Mouse (Mus musculus) embryonic facial prominence, embryonic 15.5 days (tissue): ENCODE measurements around the gene Vcp. TPM values are rescaled to one million over a fixed set of nuclear protein-coding genes. Genes with fewer than 3 reads are reported as not detected.
"Not testable (repeated sequence)": the region's sequence is repeated elsewhere in the genome, so short reads cannot be mapped to it uniquely, and the experiment has no call there.

Experiments
- ATAC-seq: fragments of 200-750 bp; cut with Nextera tagmentation; 2 replicates; pipeline ENCODE4 v1.8.0; 2017; ENCODE audit warnings: low read depth, moderate TSS enrichment; ENCODE audit not compliant: insufficient number of reproducible peaks, low FRiP score, low TSS enrichment
- H3K27ac ChIP-seq: fragments of 300-500 bp; sonication (generic); replicated peaks from 2 replicates; pipeline ENCODE4 v1.5.1; 2015; ENCODE audit warnings: mild to moderate bottlenecking, inconsistent platforms
- H3K27me3 ChIP-seq: fragments of 300-500 bp; sonication (generic); 2 replicates; pipeline ENCODE4 v1.6.1; 2015; ENCODE audit warnings: inconsistent platforms
- H3K36me3 ChIP-seq: fragments of 300-500 bp; sonication (generic); 2 replicates; pipeline ENCODE4 v1.6.1; 2015; ENCODE audit warnings: mild to moderate bottlenecking, inconsistent platforms
- H3K4me1 ChIP-seq: fragments of 300-500 bp; sonication (generic); 2 replicates; pipeline ENCODE4 v1.6.1; 2015; ENCODE audit warnings: inconsistent platforms
- H3K4me2 ChIP-seq: fragments of 300-500 bp; sonication (generic); replicated peaks from 2 replicates; pipeline ENCODE4 v1.6.1; 2015; ENCODE audit warnings: mild to moderate bottlenecking, inconsistent platforms
- H3K4me3 ChIP-seq: fragments of 300-500 bp; sonication (generic); replicated peaks from 2 replicates; pipeline ENCODE4 v1.5.1; 2015; ENCODE audit warnings: mild to moderate bottlenecking, inconsistent platforms
- H3K9ac ChIP-seq: fragments of 300-500 bp; sonication (generic); 2 replicates; pipeline ENCODE4 v1.6.1; 2015; ENCODE audit warnings: inconsistent platforms
- H3K9me3 ChIP-seq: fragments of 300-500 bp; sonication (generic); replicated peaks from 2 replicates; pipeline ENCODE4 v1.6.1; 2016; ENCODE audit warnings: inconsistent platforms
- WGBS: fragments of 180-500 bp; shearing (Covaris S2); methylation state at CpG from one replicate; pipeline ENCODE4 v1.1.7; 2015; 5-methylcytosine and 5-hydroxymethylcytosine counted together
- polyA plus RNA-seq: library from polyadenylated mRNA; unstranded; fragments of >200 nt; fragmentation: Nextera tagmentation; extraction: Ambion mirVana; gene quantifications from 2 replicates; pipeline ENCODE4 v1.2.1, GENCODE M21; 2015

Vcp gene
- polyA plus RNA-seq, 1 experiment from 2014 or later, result 494 TPM

DNA sequence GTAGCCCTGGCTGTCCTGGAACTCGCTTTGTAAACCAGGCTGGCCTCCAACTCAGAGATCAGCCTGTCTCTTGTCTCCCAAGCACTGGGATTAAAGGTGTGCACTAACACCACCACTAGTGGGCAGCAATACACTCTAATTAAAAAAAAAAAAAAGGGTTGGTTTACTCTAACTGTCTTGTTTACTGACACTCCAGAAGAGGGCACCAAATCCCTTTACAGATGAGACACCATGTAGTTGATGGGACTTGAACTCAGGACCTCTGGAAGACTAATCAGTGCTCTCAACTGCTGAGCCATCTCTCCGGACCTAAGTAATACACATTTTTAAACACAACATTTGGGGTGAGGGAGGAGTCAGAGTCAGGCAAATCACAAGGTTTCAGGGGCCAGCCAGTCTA, 5.5 kb upstream of the Vcp start:
- Histone ChIP-seq H3K9me3 (no peaks in the 10 kb centered on the region), H3K27ac (no peak overlapping the region), H3K27me3 (no peaks in the 10 kb centered on the region), H3K9ac (no peak overlapping the region), H3K4me3 (no peak overlapping the region), H3K36me3 (no peaks in the 10 kb centered on the region), H3K4me2 (no peak overlapping the region), H3K4me1 (peaks cover 18% of the 10 kb centered on the region)
- WGBS, result 53% methylated on average over 2 of the region's 2 CpGs
- no peak for ATAC-seq

DNA sequence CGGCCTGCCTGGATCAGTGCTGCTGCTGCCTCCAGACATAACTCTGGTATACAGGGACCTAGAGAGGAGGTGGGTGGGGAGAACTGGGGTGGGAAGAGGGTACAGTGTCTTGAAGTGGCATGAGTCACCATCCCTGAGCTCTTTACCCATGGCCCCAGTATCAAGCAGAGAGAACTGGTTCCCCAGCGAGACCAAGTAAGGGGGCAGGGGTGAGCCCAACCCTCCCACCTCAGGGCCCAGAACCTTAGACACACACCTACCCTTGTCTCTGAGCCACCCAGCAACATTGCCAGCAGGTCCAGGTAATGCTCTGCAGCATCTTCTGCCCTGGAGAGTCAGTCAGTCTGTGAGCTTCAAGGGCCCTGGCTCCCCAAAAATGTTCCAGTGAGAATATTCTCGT, 4.6 kb upstream of the Vcp start:
- no peak overlapping the region for H3K4me2 ChIP-seq
- no peaks in the 10 kb centered on the region for H3K27me3 ChIP-seq
- no peak for ATAC-seq
- no peak overlapping the region for H3K4me3 ChIP-seq
- WGBS, result 87% methylated on average over 3 of the region's 3 CpGs
- H3K9me3 ChIP-seq, result no peaks in the 10 kb centered on the region
- no peak overlapping the region for H3K9ac ChIP-seq
- H3K27ac ChIP-seq, result no peak overlapping the region
- H3K4me1 ChIP-seq, result peaks cover 20% of the 10 kb centered on the region
- H3K36me3 ChIP-seq, result no peaks in the 10 kb centered on the region

DNA sequence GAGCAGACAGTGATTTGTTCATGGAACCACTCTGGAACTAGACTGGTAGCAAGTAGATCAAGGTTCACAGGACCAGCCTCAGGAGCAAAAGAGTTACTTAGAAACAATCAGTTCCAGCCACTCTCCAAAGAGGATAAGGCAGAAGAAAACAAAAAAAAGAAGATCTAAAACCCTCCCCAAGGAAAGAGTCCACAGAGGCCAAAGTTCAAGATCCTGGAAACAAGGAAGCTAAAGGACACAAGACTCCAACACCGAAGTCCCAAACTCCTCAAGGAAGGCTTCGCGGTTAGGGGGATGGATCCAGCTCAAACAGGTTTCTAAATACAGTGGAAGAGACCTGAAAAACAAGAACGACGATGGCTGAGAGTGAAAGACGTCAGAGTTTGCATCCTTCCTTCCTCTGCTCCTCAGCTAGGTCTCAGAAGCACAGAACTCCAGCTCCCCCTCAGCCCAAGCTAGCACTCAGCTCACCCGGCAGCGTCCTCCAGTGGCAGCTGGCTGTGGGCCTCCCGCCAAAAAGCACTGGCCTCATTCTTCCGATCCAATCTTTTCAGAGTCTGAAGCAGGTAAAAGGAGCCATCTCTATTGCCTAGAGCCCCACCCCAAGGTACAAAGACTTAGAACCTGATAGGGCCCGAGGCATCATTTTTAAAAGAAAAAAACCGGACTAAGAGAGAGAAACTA, 2.6 kb upstream of the Vcp start:
- Histone ChIP-seq H3K36me3 (no peaks in the 10 kb centered on the region), H3K27ac (0 out of 2 replicates have a peak overlapping the region, but pooled peaks have one; percentile 11), H3K4me3 (no peak overlapping the region), H3K27me3 (no peaks in the 10 kb centered on the region), H3K9ac (no peak overlapping the region), H3K4me2 (no peak overlapping the region), H3K4me1 (peaks cover 19% of the 10 kb centered on the region), H3K9me3 (no peaks in the 10 kb centered on the region)
- ATAC-seq, result no peak
- WGBS, result 73% methylated on average over 12 of the region's 12 CpGs

DNA sequence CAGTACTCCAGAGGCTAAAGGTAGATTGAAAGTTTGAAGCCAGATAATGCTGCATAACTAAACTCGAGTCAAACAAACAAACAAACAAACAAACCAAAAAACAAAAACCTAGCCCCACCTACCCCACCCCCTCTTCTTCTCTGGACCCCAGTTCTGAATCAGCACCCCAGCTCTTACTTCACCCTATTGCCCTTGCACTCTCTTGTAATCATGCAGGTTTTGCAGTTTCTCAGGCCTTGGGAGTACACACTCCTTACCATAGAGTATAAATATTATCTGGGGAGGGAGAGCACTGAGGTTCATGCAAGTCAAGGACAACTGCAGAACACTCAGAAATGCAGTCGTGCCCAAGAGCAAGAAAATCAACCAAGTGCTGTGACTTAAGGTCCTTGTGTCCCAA, 965 bp upstream of the Vcp start:
- H3K27ac ChIP-seq, result no peak overlapping the region

DNA sequence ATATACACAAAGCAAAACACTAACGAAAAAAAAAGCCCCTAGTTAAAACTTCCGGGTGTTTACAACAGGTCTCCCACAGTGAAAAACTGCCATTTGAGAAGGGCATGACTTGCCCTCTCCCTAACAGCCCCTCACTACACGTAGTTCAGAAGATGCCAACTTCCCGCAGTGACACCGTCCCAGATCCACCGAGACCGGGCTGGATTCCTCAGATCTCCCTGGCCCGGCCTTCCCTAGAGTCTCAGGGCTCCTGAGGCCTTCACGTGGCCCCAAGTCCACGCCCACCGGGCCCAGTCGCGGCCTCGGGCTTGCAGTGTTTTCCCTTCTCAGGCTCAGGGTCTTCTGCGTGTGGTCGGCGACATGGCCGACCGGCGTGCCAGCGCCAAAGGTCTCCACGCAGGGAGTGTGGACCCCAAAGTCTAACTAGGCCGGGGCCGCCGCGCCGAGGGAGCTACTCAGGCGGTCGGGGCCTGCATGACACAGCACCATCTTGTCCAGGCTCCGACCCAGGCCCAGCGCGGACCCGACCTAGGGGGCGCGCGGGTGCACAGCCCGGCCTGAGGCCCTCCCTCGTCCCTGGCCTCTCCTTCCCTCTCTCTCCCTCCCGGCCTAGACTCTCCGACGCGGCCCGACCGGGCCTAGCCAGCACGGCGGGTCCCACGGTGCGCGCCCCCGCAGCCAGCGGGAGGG, 711 bp downstream of the Vcp start:
- Histone ChIP-seq H3K27me3 (no peaks in the 10 kb centered on the region), H3K4me1 (peaks cover 27% of the 10 kb centered on the region), H3K4me2 (peak overlapping the region; percentile 61), H3K9ac (peak overlapping the region; percentile 98), H3K36me3 (peaks cover 12% of the 10 kb centered on the region), H3K4me3 (peak overlapping the region; percentile 94), H3K9me3 (no peaks in the 10 kb centered on the region), H3K27ac (peak overlapping the region; percentile 99)
- ATAC-seq, result peak; percentile 78
- WGBS, result under 1% methylated on average over 49 of the region's 51 CpGs

More for the DNA sequence above, 965 bp upstream of the Vcp start:
- ATAC-seq, result no peak
- Histone ChIP-seq H3K27me3 (no peaks in the 10 kb centered on the region), H3K4me3 (no peak overlapping the region), H3K9ac (no peak overlapping the region), H3K4me2 (no peak overlapping the region), H3K9me3 (no peaks in the 10 kb centered on the region), H3K4me1 (peaks cover 27% of the 10 kb centered on the region), H3K36me3 (no peaks in the 10 kb centered on the region)
- 87% methylated on average over 2 of the region's 2 CpGs for WGBS

DNA sequence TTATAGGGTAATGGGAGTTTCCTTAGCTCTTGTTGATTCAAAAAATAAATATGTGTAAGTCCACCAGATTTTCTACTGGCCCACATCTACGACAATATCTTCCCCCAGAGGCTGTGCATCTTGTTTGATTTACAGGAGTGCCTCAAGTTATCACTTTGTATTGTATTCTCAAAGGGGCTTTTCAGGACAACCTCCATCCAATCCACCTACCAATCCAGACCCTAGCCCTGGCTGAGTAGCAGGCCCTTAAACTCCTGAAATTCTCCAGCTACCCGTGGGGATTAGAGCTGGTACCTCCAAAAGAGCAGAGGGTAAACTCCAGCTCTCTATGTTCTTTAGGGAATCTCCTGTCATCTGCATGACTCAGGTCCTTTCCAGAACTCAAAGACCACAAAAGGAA, 2.3 kb downstream of the Vcp start:
- H3K4me3 ChIP-seq, result peak overlapping the region; percentile 94
- peak overlapping the region; percentile 98; the same call in 1 of the 2 replicates for H3K9ac ChIP-seq
- peak overlapping the region; percentile 61 for H3K4me2 ChIP-seq
- H3K4me1 ChIP-seq, result peaks cover 27% of the 10 kb centered on the region
- H3K36me3 ChIP-seq, result peaks cover 28% of the 10 kb centered on the region
- H3K27me3 ChIP-seq, result no peaks in the 10 kb centered on the region
- 48% methylated on average over 2 of the region's 2 CpGs for WGBS
- no peak for ATAC-seq
- H3K27ac ChIP-seq, result no peak overlapping the region
- no peaks in the 10 kb centered on the region for H3K9me3 ChIP-seq

DNA sequence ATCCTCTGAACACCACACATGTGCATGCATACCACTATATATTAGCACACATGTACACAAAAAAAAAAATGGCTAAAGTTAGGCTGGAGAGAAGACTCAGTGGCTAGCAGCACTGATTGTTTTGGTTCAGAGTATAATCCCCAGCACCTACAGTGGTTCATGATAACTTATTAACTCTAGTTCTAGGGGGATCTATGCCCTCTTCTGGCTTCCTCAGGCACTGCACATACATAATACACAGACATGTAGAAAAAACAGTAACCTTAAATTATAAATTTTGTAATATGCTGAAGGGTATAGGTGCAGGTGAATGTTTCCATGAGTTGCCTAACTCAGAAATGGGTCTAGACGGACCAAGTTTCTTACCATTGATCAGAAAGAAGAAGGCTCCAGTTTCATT, 12.0 kb downstream of the Vcp start:
- H3K9me3 ChIP-seq, result no peaks in the 10 kb centered on the region
- no peak overlapping the region for H3K4me3 ChIP-seq
- peaks cover 95% of the 10 kb centered on the region for H3K36me3 ChIP-seq
- WGBS, result 75% methylated on average over 1 of the region's 1 CpGs
- ATAC-seq, result no peak
- H3K4me1 ChIP-seq, result no peaks in the 10 kb centered on the region
- no peak overlapping the region for H3K4me2 ChIP-seq
- H3K9ac ChIP-seq, result no peak overlapping the region
- no peaks in the 10 kb centered on the region for H3K27me3 ChIP-seq
- H3K27ac ChIP-seq, result no peak overlapping the region

DNA sequence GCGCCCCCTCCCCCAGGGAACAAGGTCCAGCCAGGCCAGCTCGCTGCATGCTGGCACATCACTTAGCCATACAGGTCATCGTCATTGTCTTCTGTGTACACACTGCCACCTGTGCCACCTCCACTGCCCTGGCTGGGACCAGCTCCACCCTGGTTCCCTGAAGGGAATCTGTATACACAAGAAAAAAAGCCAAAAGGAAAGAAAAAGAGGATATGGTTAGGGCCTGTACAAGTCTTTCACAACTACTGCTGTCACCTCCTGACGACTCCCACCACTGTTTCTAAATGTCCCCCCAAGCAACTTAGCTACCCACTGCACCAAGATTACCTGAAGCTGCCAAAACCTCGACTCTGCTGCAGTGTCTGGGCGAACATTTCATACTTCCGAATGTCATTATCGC, 19.8 kb downstream of the Vcp start:
- WGBS, result 83% methylated on average over 8 of the region's 8 CpGs
- ATAC-seq, H3K27ac ChIP-seq, H3K4me3 ChIP-seq, H3K27me3 ChIP-seq, H3K9me3 ChIP-seq, H3K9ac ChIP-seq, H3K4me2 ChIP-seq, H3K4me1 ChIP-seq: not testable (repeated sequence)
- H3K36me3 ChIP-seq, result peaks cover 59% of the 10 kb centered on the region

DNA sequence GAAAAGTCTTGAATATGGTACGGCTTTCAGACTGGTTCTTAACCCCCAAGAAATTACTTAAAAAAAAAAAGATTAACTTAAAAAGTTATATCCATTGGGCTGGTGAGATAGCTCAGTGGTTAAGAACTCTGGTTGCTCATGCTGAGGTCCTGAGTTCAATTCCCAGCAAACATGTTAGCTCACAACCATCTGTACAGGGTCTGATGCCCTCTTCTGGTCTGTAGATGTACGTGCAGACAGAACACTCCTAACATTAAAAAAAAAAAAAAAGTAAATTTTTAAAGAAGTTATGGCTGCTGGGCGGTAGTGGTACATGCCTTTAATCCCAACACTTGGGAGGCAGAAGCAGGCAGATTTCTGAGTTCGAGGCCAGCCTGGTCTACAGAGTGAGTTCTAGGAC, 22.2 kb downstream of the Vcp start:
- Histone ChIP-seq H3K9me3 (no peaks in the 10 kb centered on the region), H3K27me3 (no peaks in the 10 kb centered on the region), H3K4me1 (no peaks in the 10 kb centered on the region), H3K36me3 (peaks cover 35% of the 10 kb centered on the region), H3K4me3 (no peak overlapping the region), H3K9ac (no peak overlapping the region), H3K4me2 (no peak overlapping the region), H3K27ac (no peak overlapping the region)
- ATAC-seq, result no peak
- WGBS, result 91% methylated on average over 4 of the region's 4 CpGs

DNA sequence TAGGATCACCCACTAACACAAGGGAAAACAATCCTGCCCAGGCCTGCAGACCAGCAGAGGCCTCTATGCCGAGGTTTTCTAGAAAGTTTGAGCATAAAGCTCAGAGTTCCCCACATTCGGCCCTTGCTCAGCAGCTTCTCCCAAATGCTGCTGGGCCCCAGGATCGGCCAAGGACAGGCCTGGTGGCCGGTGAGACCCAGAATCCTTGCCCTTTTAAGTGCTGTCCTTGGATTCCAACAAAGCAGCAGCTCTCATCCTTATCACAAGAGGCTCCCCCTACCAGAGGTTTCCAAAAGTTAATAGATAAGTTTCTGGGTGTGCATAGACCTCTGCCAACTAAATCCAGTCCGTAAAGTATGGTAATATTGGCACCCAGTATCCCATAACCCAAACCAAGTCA, 26.4 kb downstream of the Vcp start:
- H3K4me3 ChIP-seq, result no peak overlapping the region
- H3K9ac ChIP-seq, result no peak overlapping the region
- no peaks in the 10 kb centered on the region for H3K27me3 ChIP-seq
- H3K4me2 ChIP-seq, result no peak overlapping the region
- WGBS, result 78% methylated on average over 5 of the region's 5 CpGs
- peaks cover 6% of the 10 kb centered on the region for H3K36me3 ChIP-seq
- ATAC-seq, result no peak
- no peaks in the 10 kb centered on the region for H3K4me1 ChIP-seq
- H3K27ac ChIP-seq, result no peak overlapping the region
- no peaks in the 10 kb centered on the region for H3K9me3 ChIP-seq

DNA sequence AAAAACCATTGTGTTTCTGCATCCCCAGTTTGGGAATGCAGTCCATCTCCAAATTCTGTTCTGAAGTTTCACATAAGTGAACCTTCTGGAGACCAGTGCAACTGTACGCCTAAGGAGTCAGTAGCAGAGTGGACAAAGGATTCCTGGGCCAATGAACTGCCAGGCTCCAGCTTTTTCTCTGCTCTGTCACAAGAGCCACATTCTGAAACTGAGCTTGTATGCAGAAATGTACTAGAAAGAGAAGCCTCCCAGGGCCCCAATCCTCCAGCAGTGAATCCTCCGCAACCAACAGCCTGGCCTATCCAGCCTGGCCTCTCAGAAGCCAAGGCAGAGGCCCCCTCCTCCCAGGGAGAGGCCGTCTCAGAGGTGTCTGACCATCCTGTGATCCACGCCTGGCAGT, 27.4 kb downstream of the Vcp start:
- Histone ChIP-seq H3K4me3 (no peak overlapping the region), H3K27me3 (no peaks in the 10 kb centered on the region), H3K4me2 (no peak overlapping the region), H3K27ac (no peak overlapping the region), H3K36me3 (no peaks in the 10 kb centered on the region; the same call in 1 of the 2 replicates), H3K9ac (no peak overlapping the region), H3K9me3 (no peaks in the 10 kb centered on the region), H3K4me1 (no peaks in the 10 kb centered on the region)
- ATAC-seq, result no peak
- WGBS, result 72% methylated on average over 4 of the region's 4 CpGs

DNA sequence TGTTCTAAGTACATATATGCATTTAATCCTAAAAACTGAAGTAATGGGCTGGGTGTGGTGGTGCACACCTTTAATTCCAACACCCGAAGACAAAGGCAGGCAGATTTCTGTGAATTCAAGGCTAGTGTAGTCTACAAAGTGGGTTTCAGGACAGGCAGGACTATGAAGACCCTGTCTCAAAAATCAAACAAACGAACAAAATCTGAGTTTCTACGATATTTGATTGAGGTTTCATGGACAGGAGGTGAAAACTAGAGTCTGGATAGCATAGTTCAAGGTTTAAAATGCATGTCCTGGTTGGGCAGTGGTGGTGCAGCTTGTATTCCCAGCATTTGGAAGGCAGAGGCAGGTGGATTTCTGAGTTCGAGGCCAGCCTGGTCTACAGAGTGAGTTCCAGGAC, 31.0 kb downstream of the Vcp start, which contains the start of gene 1700022I11Rik:
Gene 1700022I11Rik (plus strand): TSS at position 301 of the 400 bp plus-strand sequence.
- WGBS, result 88% methylated on average over 4 of the region's 4 CpGs
- no peaks in the 10 kb centered on the region for H3K9me3 ChIP-seq
- H3K27ac ChIP-seq, result no peak within 1 kb of the TSS
- no peak within 1 kb of the TSS for H3K4me3 ChIP-seq
- peaks cover 7% of the 10 kb centered on the region; the same call in 1 of the 2 replicates for H3K4me1 ChIP-seq
- no peak within 1 kb of the TSS for H3K9ac ChIP-seq
- no peaks in the 10 kb centered on the region for H3K36me3 ChIP-seq
- no peak within 1 kb of the TSS for H3K4me2 ChIP-seq
- H3K27me3 ChIP-seq, result no peaks in the 10 kb centered on the region; the same call in 1 of the 2 replicates
- ATAC-seq, result no peak
